Mouse (Mus musculus) kidney, postnatal 0 days (tissue): ENCODE measurements at regions not wholly inside any gene's neighbourhood (a gene's known extent, or its start where the extent isn't known, plus 50 kb on each side); places are given as distances from the start of the nearest gene placed in this dataset.

Source experiments
- ATAC-seq: fragments of 200-750 bp; cut with Nextera tagmentation; replicated peaks from 2 replicates; pipeline ENCODE4 v1.8.0; 2017; ENCODE audit warnings: low read depth, moderate number of reproducible peaks, moderate TSS enrichment, moderate library complexity; ENCODE audit not compliant: low FRiP score
- DNase-seq: peaks from one replicate; pipeline ENCODE4 v3.0.0-alpha.2; 2016; ENCODE audit warnings: low spot score
- H3K27ac ChIP-seq: fragments of 300-500 bp; sonication (generic); 2 replicates; pipeline ENCODE4 v1.5.1; 2014; ENCODE audit warnings: mild to moderate bottlenecking
- H3K27me3 ChIP-seq: fragments of 300-500 bp; sonication (generic); 2 replicates; pipeline ENCODE4 v1.6.1; 2014; ENCODE audit warnings: low read length, mixed read lengths; ENCODE audit not compliant: insufficient read depth
- H3K36me3 ChIP-seq: fragments of 300-500 bp; sonication (generic); 2 replicates; pipeline ENCODE4 v1.6.1; 2014; ENCODE audit warnings: low read length, mixed read lengths; ENCODE audit not compliant: insufficient read depth
- H3K4me1 ChIP-seq: fragments of 300-500 bp; sonication (generic); replicated peaks from 2 replicates; pipeline ENCODE4 v1.6.1; 2014; ENCODE audit warnings: antibody characterized with exemption, low read length, mixed read lengths; ENCODE audit not compliant: insufficient read depth
- H3K4me2 ChIP-seq: fragments of 300-500 bp; sonication (generic); 2 replicates; pipeline ENCODE4 v1.6.1; 2014; ENCODE audit warnings: mild to moderate bottlenecking, low read length, moderate library complexity, mixed read lengths
- H3K4me3 ChIP-seq: fragments of 300-500 bp; sonication (generic); replicated peaks from 2 replicates; pipeline ENCODE4 v1.5.1; 2014; ENCODE audit warnings: low read depth, low read length
- H3K9ac ChIP-seq: fragments of 300-500 bp; sonication (generic); 2 replicates; pipeline ENCODE4 v1.6.1; 2014; ENCODE audit warnings: low read depth, low read length
- H3K9me3 ChIP-seq: fragments of 300-500 bp; sonication (generic); replicated peaks from 2 replicates; pipeline ENCODE4 v1.6.1; 2016; ENCODE audit warnings: low read length, inconsistent platforms, mixed read lengths
- CTCF ChIP-seq: IDR thresholded peaks from 2 replicates; pipeline ENCODE4 v1.5.1; 2016; ENCODE audit warnings: antibody characterized with exemption, low read depth, mild to moderate bottlenecking, moderate library complexity
- WGBS: fragments of 180-500 bp; shearing (Covaris S2); extraction: QIAGEN DNeasy Blood & Tissue Kit; methylation state at CpG from one replicate; pipeline ENCODE4 v1.1.7; 2014; 5-methylcytosine and 5-hydroxymethylcytosine counted together

DNA sequence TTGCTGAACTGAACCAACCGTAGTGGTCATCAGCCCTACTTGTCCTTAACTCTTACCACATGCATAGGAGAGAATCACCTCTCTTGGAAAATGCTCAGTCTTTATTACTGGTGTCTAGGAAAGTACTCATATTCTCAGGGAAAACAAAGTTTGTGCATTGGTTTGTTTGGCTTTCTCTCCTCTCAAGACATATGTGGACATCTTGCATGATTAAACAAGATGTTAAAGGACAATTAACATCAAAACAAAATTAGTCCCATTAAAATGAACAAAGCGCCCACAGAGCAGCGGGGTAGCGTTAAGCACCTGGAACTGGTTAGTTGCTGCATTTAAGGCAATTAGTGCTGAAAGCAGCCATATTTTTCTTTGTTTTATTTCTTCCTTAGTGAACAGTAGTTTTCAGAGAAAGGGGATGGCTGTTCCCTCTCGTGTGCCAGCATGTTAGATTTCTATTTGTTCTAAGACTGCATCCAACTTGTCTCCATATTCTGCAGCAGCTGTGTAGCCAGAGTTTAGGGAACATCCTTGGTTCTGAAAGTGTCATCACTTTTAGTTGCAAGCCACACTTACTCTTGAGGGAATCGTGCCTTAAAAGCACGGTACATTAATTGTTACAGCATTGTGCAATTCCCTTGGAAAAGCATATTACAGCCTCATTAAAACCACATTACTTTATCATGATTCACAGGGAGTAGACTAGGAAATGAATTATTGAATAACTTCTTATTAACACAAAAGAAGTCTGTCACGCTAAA, 137.7 kb downstream of the Ube2u start:
- Histone ChIP-seq H3K9ac (no peak overlapping the region), H3K9me3 (no peaks in the 10 kb centered on the region), H3K36me3 (no peaks in the 10 kb centered on the region), H3K4me2 (no peak overlapping the region), H3K4me1 (no peaks in the 10 kb centered on the region), H3K27ac (no peak overlapping the region), H3K27me3 (no peaks in the 10 kb centered on the region), H3K4me3 (no peak overlapping the region)
- DNase-seq: peak; percentile 18
- 38% methylated on average over 8 of the region's 8 CpGs for WGBS
- no peak for TF ChIP-seq CTCF
- no peak for ATAC-seq

DNA sequence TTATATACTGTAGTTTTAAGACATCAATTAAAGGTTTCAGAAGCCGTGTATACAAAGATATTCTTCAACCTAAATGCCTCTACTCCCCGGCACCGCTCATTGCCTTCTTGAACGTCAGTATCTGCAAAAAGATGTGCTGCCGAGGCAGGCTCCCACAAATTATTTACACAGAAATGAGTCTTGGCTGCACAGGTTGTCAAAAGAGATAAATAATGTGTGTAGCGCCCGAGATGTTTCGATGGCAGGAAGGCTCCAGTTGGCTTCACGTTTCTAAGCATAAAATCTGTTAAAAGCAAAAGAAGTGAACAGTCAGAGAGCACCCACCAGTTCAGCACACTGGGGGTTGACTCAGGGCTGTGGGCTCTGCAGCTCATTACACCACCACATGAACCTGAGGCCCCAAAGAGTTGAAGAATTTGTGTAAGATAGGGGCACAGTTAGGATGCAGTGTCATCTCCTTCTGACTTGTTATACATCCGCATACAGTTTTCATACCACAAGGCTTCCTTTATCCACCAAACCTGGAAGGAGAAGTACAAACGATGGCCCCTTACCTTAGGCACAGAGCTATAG, 138.4 kb downstream of the Ube2u start:
- no peak overlapping the region for H3K4me3 ChIP-seq
- WGBS: 39% methylated on average over 11 of the region's 11 CpGs
- H3K4me2 ChIP-seq: no peak overlapping the region
- H3K4me1 ChIP-seq: no peaks in the 10 kb centered on the region
- H3K36me3 ChIP-seq: no peaks in the 10 kb centered on the region
- no peaks in the 10 kb centered on the region for H3K27me3 ChIP-seq
- no peak overlapping the region for H3K27ac ChIP-seq
- no peaks in the 10 kb centered on the region for H3K9me3 ChIP-seq
- ATAC-seq (no peak), DNase-seq (no peak)
- H3K9ac ChIP-seq: no peak overlapping the region
- TF ChIP-seq CTCF: no peak

DNA sequence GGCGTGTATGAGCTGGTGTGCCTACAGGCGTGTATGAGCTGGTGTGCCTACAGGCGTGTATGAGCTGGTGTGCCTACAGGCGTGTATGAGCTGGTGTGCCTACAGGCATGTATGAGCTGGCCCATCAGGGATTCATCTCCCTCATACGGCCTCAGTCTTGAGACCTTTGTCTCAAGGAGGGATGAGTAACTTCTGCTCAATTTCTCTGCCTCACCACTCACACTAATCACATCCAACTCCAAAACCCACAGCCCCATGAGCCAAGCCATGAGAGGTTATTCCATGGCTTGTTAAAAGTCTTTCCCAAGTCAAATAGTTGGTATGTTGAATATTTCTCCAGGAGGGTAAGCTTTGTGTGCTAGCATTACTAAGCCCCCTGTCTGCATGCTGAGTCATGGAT, 146.0 kb downstream of the Ube2u start:
- TF ChIP-seq CTCF: no peak
- ATAC-seq (no peak), DNase-seq (no peak)
- Histone ChIP-seq H3K4me1 (no peaks in the 10 kb centered on the region), H3K27me3 (no peaks in the 10 kb centered on the region), H3K9me3 (no peaks in the 10 kb centered on the region), H3K4me2 (no peak overlapping the region), H3K9ac (no peak overlapping the region), H3K4me3 (no peak overlapping the region), H3K36me3 (no peaks in the 10 kb centered on the region), H3K27ac (no peak overlapping the region)
- 86% methylated on average over 3 of the region's 5 CpGs for WGBS

DNA sequence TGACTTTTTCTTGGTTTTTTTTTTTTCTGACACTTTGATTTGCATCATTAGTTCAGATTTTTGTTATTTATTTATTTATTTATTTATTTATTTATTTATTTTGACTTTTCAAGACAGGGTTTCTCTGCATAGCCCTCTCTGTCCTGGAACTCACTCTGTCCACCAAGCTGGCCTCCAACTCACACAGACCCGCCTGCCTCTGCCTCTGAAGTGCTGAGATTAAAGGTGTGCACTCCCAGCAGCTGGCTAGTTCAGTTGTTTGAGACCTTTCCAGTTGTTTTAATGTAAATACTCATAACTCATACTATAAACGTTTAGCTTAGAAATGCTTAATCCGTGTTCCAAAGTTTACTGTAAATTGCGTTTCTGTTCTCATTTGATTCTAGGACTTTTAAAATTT, 147.9 kb downstream of the Ube2u start:
- no peak overlapping the region for H3K4me3 ChIP-seq
- H3K27ac ChIP-seq: no peak overlapping the region
- TF ChIP-seq CTCF: no peak
- no peak overlapping the region for H3K4me2 ChIP-seq
- WGBS: 78% methylated on average over 4 of the region's 4 CpGs
- DNase-seq (no peak), ATAC-seq (no peak)
- H3K9ac ChIP-seq: no peak overlapping the region
- H3K4me1 ChIP-seq: no peaks in the 10 kb centered on the region
- H3K27me3 ChIP-seq: no peaks in the 10 kb centered on the region
- no peaks in the 10 kb centered on the region for H3K36me3 ChIP-seq
- H3K9me3 ChIP-seq: no peaks in the 10 kb centered on the region

DNA sequence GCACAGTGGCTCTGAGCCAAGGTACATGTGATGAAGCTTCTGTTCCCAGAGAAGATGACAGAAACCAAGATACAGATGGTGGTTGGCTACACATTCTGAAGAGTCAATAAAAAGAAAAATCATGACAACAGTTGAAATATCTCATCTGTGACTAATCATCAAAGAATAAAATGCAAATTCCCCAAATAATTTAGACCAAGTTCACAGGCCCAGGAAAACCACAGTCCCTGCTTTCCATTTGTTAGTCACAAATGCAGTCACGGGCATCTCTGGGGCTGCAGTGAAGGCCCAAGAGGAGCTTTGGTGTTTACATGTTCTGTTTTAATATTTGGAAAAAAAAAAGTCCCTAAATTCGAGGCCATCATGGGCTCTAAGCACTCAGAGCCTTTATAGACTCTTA, 142.1 kb upstream of the Cachd1 start:
- no peak for TF ChIP-seq CTCF
- peak; percentile 50 for DNase-seq
- Histone ChIP-seq H3K4me3 (no peak overlapping the region), H3K4me2 (no peak overlapping the region), H3K27me3 (no peaks in the 10 kb centered on the region), H3K36me3 (no peaks in the 10 kb centered on the region), H3K27ac (no peak overlapping the region), H3K9ac (no peak overlapping the region), H3K9me3 (no peaks in the 10 kb centered on the region), H3K4me1 (no peaks in the 10 kb centered on the region)
- no peak for ATAC-seq
- 45% methylated on average over 2 of the region's 2 CpGs for WGBS

DNA sequence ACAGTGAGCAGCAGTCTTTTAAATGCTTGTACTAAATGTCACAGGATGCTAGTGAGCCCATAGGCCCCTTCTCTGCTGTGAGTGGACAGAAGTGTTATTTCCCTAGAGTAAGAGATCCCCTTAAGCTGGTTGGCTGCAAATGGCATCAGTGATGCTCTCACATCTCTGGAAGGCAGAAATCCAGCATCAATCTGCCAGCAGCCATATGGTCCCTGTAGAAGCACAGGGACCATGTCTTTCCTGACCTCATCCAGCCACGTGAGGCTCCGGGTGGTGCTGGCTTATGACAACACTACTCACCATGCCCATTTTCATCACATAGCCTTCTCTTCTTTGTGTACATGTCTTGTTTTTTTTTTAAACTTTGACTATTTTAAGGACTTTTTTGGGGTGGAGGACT, 138.9 kb upstream of the Cachd1 start:
- 93% methylated on average over 2 of the region's 2 CpGs for WGBS
- no peak for ATAC-seq

More for the DNA sequence above, 138.9 kb upstream of the Cachd1 start:
- H3K4me2 ChIP-seq: no peak overlapping the region
- H3K4me1 ChIP-seq: no peaks in the 10 kb centered on the region
- H3K9me3 ChIP-seq: no peaks in the 10 kb centered on the region
- H3K27me3 ChIP-seq: no peaks in the 10 kb centered on the region
- TF ChIP-seq CTCF: no peak
- no peak overlapping the region for H3K9ac ChIP-seq
- no peaks in the 10 kb centered on the region for H3K36me3 ChIP-seq
- DNase-seq: no peak
- no peak overlapping the region for H3K4me3 ChIP-seq
- no peak overlapping the region for H3K27ac ChIP-seq
